Mouse (Mus musculus) cerebellum, adult 2 months (tissue): ENCODE data around the gene Baiap2l1. TPM values are rescaled to one million over a fixed set of nuclear protein-coding genes. Genes with fewer than 3 reads are reported as not detected.

Experiments
- DNase-seq, 2 experiments: peaks; one replicate each; pipeline ENCODE4 v3.0.0; 2021
- H3K27ac ChIP-seq: fragments of 200-500 bp; 2 replicates; pipeline ENCODE4 v1.5.1; 2012; ENCODE audit warnings: low read length, control low read depth, inconsistent platforms; ENCODE audit not compliant: insufficient read depth
- H3K27me3 ChIP-seq: fragments of 200-500 bp; 2 replicates; pipeline ENCODE4 v1.6.1; 2012; ENCODE audit warnings: inconsistent platforms, mild to moderate bottlenecking, low read length, moderate library complexity; ENCODE audit not compliant: control insufficient read depth, insufficient read depth
- H3K4me1 ChIP-seq: fragments of 200-500 bp; 2 replicates; pipeline ENCODE4 v1.6.1; 2011; ENCODE audit warnings: low read length; ENCODE audit not compliant: control insufficient read depth, insufficient read depth
- H3K4me3 ChIP-seq: fragments of 200-500 bp; replicated peaks from 2 replicates; pipeline ENCODE3; 2011; ENCODE audit warnings: mild to moderate bottlenecking, low read depth, low read length, control low read depth; ENCODE audit not compliant: insufficient read depth
- CTCF ChIP-seq: fragments of 200-500 bp; IDR thresholded peaks from 2 replicates; pipeline ENCODE4 v1.5.1; 2011; ENCODE audit warnings: low read depth, mild to moderate bottlenecking, control low read depth, low read length, moderate library complexity, borderline replicate concordance; ENCODE audit not compliant: insufficient read depth
- POLR2A ChIP-seq: fragments of 200-500 bp; IDR thresholded peaks from 2 replicates; pipeline ENCODE4 v1.6.1; 2011; ENCODE audit warnings: low read length, control low read depth, borderline replicate concordance; ENCODE audit not compliant: insufficient read depth
- WGBS: fragments of 180-500 bp; shearing (Covaris S2); methylation state at CpG from one replicate; pipeline ENCODE4 v1.1.7; 2018; 5-methylcytosine and 5-hydroxymethylcytosine counted together
- polyA plus RNA-seq: library from polyadenylated mRNA; depleted of rRNA; stranded (reverse); fragments of >200 nt; gene quantifications from 2 replicates; pipeline ENCODE4 v1.2.3, GENCODE M21; 2012

Baiap2l1 gene
- polyA plus RNA-seq, 1 experiment: 0.34 TPM

- peak overlapping the region; percentile 33 for H3K4me3 ChIP-seq
- TF ChIP-seq CTCF (no peak), POLR2A (no peak)
- peak; percentile 38 to 47 for DNase-seq
- H3K4me1 ChIP-seq: peaks cover 51% of the 10 kb centered on the region
- H3K27ac ChIP-seq: no peak overlapping the region
- no peaks in the 10 kb centered on the region for H3K27me3 ChIP-seq
- WGBS: 20% methylated on average over 14 of the region's 14 CpGs
These were observed 99.7 kb downstream of the Baiap2l1 start for GRCm38 (mm10) chr5:144258131-144258611.

- no peak for DNase-seq
- H3K4me3 ChIP-seq: peak overlapping the region; percentile 33
- TF ChIP-seq CTCF: no peak
- TF ChIP-seq POLR2A: no peak
- no peak overlapping the region for H3K27ac ChIP-seq
- WGBS: 74% methylated on average over 3 of the region's 3 CpGs
- H3K4me1 ChIP-seq: peaks cover 48% of the 10 kb centered on the region
- H3K27me3 ChIP-seq: no peaks in the 10 kb centered on the region
These were observed 100.3 kb downstream of the Baiap2l1 start for GRCm38 (mm10) chr5:144257451-144258110.

GRCm38 (mm10) chr5:144256888-144257287, 101.0 kb downstream of the Baiap2l1 start:
- Histone ChIP-seq H3K27ac (no peak overlapping the region), H3K4me3 (no peak overlapping the region), H3K27me3 (no peaks in the 10 kb centered on the region), H3K4me1 (peaks cover 43% of the 10 kb centered on the region)
- DNase-seq: no peak
- WGBS: 73% methylated on average over 1 of the region's 1 CpGs
- no peak for TF ChIP-seq CTCF
- no peak for TF ChIP-seq POLR2A

GRCm38 (mm10) chr5:144256541-144256870, 101.4 kb downstream of the Baiap2l1 start:
- WGBS: 18% methylated on average over 7 of the region's 7 CpGs
- Histone ChIP-seq H3K4me3 (peak overlapping the region; percentile 75), H3K27me3 (no peaks in the 10 kb centered on the region), H3K27ac (no peak overlapping the region), H3K4me1 (peaks cover 39% of the 10 kb centered on the region)
- no peak for TF ChIP-seq CTCF
- TF ChIP-seq POLR2A: no peak
- DNase-seq: no peak

GRCm38 (mm10) chr5:144255632-144256540, 102.0 kb downstream of the Baiap2l1 start:
- WGBS: under 1% methylated on average over 40 of the region's 40 CpGs
- H3K27me3 ChIP-seq: no peaks in the 10 kb centered on the region
- DNase-seq: peak; percentile 51 to 55
- no peak overlapping the region for H3K27ac ChIP-seq
- TF ChIP-seq CTCF: no peak
- no peak for TF ChIP-seq POLR2A
- H3K4me3 ChIP-seq: peak overlapping the region; percentile 75
- H3K4me1 ChIP-seq: peaks cover 37% of the 10 kb centered on the region

DNA sequence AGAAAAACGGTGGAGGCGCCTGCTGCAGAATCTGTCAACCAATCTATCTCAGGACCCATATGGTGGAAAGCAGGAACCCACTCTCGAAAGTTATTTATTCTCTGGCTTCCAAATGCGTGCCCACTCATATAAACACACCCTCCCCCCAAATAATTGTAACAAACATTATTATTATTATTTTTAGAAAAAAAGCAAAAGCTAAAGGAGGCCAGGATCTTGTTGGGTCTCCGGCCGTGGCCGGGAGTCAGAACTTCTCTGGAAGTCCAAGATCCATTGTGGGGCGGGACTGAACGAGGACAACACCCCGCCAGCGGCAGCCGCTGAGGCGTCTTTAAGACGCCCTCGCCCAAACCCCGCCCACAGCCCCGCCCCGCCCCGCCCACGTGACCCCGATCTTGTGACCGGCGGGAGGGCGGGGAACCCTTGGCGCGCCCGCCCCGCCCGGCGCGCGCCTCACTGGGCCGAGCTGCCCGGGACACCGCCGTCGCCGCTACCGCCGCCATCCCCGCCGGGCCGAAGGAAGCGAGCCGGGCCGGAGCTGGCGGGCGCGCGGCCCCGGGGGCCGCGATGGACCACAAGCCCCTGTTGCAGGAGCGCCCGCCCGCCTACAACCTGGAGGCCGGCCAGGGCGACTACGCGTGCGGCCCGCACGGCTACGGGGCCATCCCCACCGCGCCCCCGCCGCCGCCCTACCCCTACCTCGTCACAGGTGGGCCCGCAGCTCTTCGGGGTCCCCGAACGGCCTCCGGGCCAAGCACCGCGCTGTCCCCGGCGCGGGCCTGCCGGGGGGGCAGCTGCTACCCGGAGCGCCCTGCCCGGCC, 102.9 kb downstream of the Baiap2l1 start:
- peak; percentile 84 to 85 for DNase-seq
- 1% methylated on average over 72 of the region's 84 CpGs for WGBS
- Histone ChIP-seq H3K27ac (no peak overlapping the region), H3K27me3 (no peaks in the 10 kb centered on the region), H3K4me1 (peaks cover 29% of the 10 kb centered on the region), H3K4me3 (peak overlapping the region; percentile 78)
- TF ChIP-seq POLR2A (no peak; the same call in 1 of the 2 replicates), CTCF (no peak)

DNA sequence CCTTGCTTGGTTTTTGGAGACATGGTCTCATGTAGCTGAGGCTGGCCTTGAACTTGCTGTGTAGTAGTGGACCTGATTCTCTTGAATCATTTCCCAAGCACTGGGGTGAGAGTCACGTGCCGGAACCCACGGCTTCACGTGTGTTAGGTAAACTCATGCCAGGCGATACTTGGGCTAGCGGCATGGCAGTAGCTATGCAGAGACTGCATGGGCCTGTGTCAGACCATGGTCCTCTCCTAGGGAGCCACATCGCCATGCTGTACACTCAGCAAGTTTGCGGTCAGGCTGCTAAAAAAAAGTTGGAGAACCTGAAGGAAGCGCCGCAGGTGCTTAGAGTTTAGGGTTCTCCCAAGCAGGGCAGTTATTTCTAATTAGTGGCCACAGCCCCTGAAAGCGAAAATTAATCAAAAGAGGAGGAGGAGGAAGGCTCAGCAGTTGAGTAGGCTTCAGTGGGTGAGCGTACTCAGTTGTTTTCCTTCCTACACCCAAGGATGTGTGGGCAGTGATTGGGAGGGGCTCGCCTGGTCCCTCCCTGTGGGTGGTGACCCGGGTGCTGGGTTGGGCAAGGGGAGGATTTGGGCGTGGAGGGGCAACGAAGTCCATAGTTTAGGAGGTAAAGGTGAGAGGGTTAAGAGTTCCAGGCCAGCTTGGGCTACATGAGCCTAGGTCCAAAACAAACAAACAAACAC, 103.6 kb downstream of the Baiap2l1 start:
- no peak overlapping the region for H3K27ac ChIP-seq
- 60% methylated on average over 16 of the region's 16 CpGs for WGBS
- peaks cover 27% of the 10 kb centered on the region for H3K4me1 ChIP-seq
- DNase-seq: peak in 1 of 2 experiments; percentile 37
- TF ChIP-seq CTCF (no peak), POLR2A (no peak)
- H3K27me3 ChIP-seq: no peaks in the 10 kb centered on the region
- peak overlapping the region; percentile 78 for H3K4me3 ChIP-seq
